Mouse (Mus musculus): Measurements from ENCODE around the gene Ddx28. TPM values are rescaled to one million over a fixed set of nuclear protein-coding genes. Genes with fewer than 3 reads are reported as not detected.

The Ddx28 gene
- polyA plus RNA-seq, 1 experiment: 8.0 TPM

DNA sequence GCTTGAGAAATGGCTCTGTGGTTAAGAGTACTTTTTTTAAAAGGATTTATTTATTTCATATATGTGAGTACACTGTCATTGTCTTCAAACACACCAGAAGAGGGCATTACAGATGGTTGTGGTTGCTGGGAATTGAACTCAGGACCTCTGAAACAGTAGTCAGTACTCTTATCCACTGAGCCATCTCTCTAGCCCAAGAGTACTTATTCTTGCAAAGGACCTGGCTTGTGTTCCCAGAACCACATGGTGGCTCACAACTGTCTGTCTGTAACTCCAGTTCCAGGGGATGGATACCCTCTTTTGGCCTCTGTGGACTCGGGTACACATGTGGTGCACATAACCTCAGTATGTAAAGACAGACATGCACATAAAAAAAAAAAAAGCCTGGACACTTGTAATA, 42.3 kb downstream of the Ddx28 start:
- 92% methylated on average over 1 of the region's 1 CpGs for WGBS
- H3K4me3 ChIP-seq (ENCODE audit: insufficient read depth, low read depth, low read length): no peak overlapping the region
- no peak overlapping the region for H3K27ac ChIP-seq (ENCODE audit: insufficient read depth, low read depth, low read length)
- TF ChIP-seq CTCF (conservative IDR thresholded peaks at IDR 0.05; ENCODE audit: insufficient read depth, insufficient read length, low read depth, low read length) (no peak), POLR2A (IDR thresholded peaks at IDR 0.05; ENCODE audit: low read depth, low read length) (no peak)
- H3K27me3 ChIP-seq (replicated peaks; ENCODE audit: control insufficient read depth, insufficient read depth, low read length): no peaks in the 10 kb centered on the region
- 0 out of 2 replicates have a peak, but pooled peaks cover 6% of the 10 kb centered on the region for H3K4me1 ChIP-seq (ENCODE audit: control insufficient read depth, insufficient read depth, low read length)
- no peaks in the 10 kb centered on the region for H3K36me3 ChIP-seq (ENCODE audit: control insufficient read depth, insufficient read depth, low read length)
- DNase-seq: no peak

DNA sequence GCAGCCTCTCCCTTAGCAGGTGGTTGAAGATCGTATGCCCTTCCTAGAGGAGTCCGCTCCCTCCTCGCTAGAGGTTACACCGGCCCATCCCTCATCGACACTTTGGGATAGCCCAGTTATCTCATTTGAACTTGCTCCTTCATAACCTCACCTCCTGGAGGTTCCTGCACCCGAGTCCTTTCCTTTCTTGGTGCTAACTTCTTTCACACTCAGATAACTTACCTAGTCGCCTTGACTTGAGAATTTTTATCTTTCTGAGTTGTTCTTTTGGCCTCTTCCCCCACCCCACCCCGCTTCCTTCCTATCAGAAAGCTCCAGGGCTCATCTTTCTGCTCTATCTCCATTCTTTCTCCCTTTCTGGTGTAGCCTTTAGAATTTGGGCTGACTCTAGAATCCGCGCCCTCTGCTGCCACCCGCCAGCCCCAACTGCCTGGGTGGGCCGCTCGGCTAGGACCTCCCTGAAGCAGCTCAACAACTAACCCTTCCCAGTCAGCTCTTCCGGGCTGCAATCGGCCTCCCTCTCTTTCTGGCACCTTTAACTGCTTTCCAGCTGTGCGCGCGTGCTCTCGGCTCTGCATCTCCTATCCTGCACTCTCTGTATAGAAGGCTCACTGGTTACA, 44.9 kb downstream of the Ddx28 start:
- H3K27ac ChIP-seq (ENCODE audit: insufficient read depth, low read depth, low read length): no peak overlapping the region
- WGBS: 27% methylated on average over 19 of the region's 19 CpGs
- no peak for TF ChIP-seq POLR2A (IDR thresholded peaks at IDR 0.05; ENCODE audit: low read depth, low read length)
- no peak for TF ChIP-seq CTCF (conservative IDR thresholded peaks at IDR 0.05; ENCODE audit: insufficient read depth, insufficient read length, low read depth, low read length)
- H3K4me1 ChIP-seq (ENCODE audit: control insufficient read depth, insufficient read depth, low read length): peaks cover 10% of the 10 kb centered on the region; the same call in 1 of the 2 replicates
- H3K36me3 ChIP-seq (ENCODE audit: control insufficient read depth, insufficient read depth, low read length): no peaks in the 10 kb centered on the region
- DNase-seq: no peak
- H3K4me3 ChIP-seq (ENCODE audit: insufficient read depth, low read depth, low read length): peak overlapping the region; percentile 80; the same call in 1 of the 2 replicates
- H3K27me3 ChIP-seq (replicated peaks; ENCODE audit: control insufficient read depth, insufficient read depth, low read length): no peaks in the 10 kb centered on the region

DNA sequence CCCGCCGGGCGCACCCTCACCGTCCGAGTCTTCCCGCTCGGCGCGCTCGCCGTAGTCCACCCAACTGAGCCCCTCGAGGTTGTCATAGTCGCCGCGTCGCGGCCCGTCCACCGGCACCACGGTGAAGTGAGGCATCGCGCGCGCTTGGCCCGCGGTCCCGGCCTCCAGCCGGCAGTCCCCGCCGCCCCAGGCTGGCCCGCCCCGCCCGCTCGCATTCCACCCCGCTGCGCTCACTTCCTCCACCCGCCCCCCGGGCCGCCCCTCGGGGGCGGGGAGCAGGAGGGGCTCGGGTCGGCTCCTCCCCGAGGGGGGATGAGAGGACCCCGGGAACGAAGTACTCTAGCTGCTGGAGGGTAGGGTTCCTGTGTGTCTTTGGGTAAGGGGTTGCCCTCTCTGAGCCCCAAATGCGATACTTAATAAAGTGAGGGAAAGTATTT, 45.8 kb downstream of the Ddx28 start, which contains the start of gene Slc12a4:
TSS of gene Slc12a4 (minus strand) at position 193 of the 437 bp plus-strand sequence.
- H3K27ac ChIP-seq (ENCODE audit: insufficient read depth, low read depth, low read length): peak within 1 kb of the TSS; percentile 84
- no peaks in the 10 kb centered on the region for H3K27me3 ChIP-seq (replicated peaks; ENCODE audit: control insufficient read depth, insufficient read depth, low read length)
- no peak for TF ChIP-seq CTCF (conservative IDR thresholded peaks at IDR 0.05; ENCODE audit: insufficient read depth, insufficient read length, low read depth, low read length)
- peak; percentile 48 for TF ChIP-seq POLR2A (IDR thresholded peaks at IDR 0.05; ENCODE audit: low read depth, low read length)
- peak; percentile 83 for DNase-seq
- under 1% methylated on average over 47 of the region's 47 CpGs for whole genome bisulfite sequencing
- peaks cover 10% of the 10 kb centered on the region; the same call in 1 of the 2 replicates for H3K4me1 ChIP-seq (ENCODE audit: control insufficient read depth, insufficient read depth, low read length)
- no peaks in the 10 kb centered on the region for H3K36me3 ChIP-seq (ENCODE audit: control insufficient read depth, insufficient read depth, low read length)
- peak within 1 kb of the TSS; percentile 80 for H3K4me3 ChIP-seq (ENCODE audit: insufficient read depth, low read depth, low read length)

DNA sequence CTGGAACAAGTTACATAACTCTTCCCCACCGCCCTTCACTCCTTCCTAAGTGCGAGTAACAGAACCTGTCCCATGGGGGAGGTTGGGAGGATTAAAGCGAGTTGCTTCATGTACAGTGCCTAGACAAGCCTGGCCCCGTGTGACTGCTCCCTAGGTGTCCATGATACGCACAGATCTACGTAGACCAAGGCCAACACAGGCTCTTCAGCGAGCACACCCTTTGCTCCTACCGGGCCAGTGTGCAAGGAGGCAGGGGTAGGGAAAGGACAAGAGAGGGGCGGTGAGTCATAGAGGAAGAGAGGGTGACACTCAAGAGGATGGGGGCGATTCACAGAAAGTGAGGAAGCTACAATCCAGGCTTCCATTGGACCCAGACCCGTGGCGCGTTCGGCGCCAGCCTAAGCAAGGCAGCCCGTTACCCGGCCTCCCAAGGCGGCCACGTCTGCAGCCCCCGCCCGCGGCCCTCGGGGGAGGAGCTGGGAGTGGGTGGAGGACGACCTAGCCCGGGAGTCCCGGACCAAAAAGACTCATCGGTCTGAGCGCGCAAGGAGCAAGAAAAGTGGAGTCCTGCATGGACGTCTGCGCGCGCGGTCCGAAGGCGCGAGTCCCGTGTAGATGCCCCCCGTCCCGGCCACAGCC, 46.3 kb downstream of the Ddx28 start:
- H3K4me3 ChIP-seq (ENCODE audit: insufficient read depth, low read depth, low read length): peak overlapping the region; percentile 80
- H3K36me3 ChIP-seq (ENCODE audit: control insufficient read depth, insufficient read depth, low read length): no peaks in the 10 kb centered on the region
- H3K27ac ChIP-seq (ENCODE audit: insufficient read depth, low read depth, low read length): peak overlapping the region; percentile 84
- DNase-seq: peak; percentile 37
- H3K27me3 ChIP-seq (replicated peaks; ENCODE audit: control insufficient read depth, insufficient read depth, low read length): no peaks in the 10 kb centered on the region
- peaks cover 10% of the 10 kb centered on the region; the same call in 1 of the 2 replicates for H3K4me1 ChIP-seq (ENCODE audit: control insufficient read depth, insufficient read depth, low read length)
- no peak for TF ChIP-seq POLR2A (IDR thresholded peaks at IDR 0.05; ENCODE audit: low read depth, low read length)
- no peak for TF ChIP-seq CTCF (conservative IDR thresholded peaks at IDR 0.05; ENCODE audit: insufficient read depth, insufficient read length, low read depth, low read length)
- 5% methylated on average over 40 of the region's 40 CpGs for WGBS

DNA sequence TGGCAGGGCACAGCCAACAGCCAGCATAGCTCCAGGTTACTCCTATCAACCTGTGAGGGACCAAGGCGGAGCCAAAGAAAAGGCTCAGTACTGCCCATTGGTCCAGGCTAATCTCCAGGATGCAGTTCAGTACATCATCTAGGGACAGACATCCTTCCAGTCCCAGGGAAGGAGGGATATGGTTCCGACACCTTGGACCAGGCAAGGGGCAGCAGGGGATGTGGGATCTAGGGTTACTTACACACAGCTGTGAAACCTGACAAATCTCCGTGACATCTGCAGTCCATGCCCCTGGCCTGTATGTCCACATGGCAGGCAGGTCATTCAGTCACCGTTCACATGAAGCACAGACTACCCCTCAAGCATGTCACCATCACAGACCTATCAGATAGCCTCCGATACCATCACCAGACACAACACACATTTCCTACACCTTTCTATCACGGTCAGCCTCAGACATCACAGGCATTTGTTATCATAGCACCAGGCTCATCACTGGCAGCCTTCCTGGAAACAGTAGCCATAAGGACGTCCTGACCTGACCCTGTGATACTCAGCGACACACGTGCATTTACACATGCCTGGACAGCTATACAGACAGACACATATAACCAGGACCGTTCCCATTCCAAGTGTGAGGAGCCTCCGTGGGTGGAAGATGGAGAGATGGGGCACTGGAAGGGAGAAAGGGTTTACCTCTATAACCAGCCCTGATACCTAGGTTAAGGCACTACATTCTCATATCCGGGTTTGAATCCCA, 47.0 kb downstream of the Ddx28 start:
- peaks cover 13% of the 10 kb centered on the region for H3K4me1 ChIP-seq (ENCODE audit: control insufficient read depth, insufficient read depth, low read length)
- H3K27ac ChIP-seq (ENCODE audit: insufficient read depth, low read depth, low read length): peak overlapping the region; percentile 84; the same call in 1 of the 2 replicates
- no peaks in the 10 kb centered on the region for H3K36me3 ChIP-seq (ENCODE audit: control insufficient read depth, insufficient read depth, low read length)
- DNase-seq: no peak
- peak overlapping the region; percentile 80 for H3K4me3 ChIP-seq (ENCODE audit: insufficient read depth, low read depth, low read length)
- H3K27me3 ChIP-seq (replicated peaks; ENCODE audit: control insufficient read depth, insufficient read depth, low read length): no peaks in the 10 kb centered on the region
- TF ChIP-seq POLR2A (IDR thresholded peaks at IDR 0.05; ENCODE audit: low read depth, low read length): no peak
- TF ChIP-seq CTCF (conservative IDR thresholded peaks at IDR 0.05; ENCODE audit: insufficient read depth, insufficient read length, low read depth, low read length): no peak
- 56% methylated on average over 12 of the region's 12 CpGs for WGBS

DNA sequence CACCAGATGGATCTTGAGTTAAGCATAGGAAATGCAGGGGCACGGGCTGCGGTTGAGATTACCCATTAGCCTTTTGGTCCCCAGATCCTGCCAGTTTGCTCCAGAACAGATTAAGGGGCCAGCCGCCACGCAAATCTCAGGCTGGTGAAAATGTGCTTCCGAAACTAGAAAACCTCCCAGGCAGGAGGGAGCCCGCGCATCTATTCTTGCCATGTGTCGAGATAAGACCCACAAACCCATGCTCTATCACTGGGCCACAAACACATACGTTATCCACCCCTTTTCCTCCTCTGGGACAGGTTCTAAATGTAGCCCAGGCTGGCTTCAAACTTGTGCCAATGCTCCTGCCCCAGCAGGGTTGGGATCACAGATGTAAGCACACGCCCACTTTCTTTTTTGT, 50.1 kb downstream of the Ddx28 start:
- Histone ChIP-seq H3K4me3 (ENCODE audit: insufficient read depth, low read depth, low read length) (no peak overlapping the region), H3K27me3 (replicated peaks; ENCODE audit: control insufficient read depth, insufficient read depth, low read length) (no peaks in the 10 kb centered on the region), H3K36me3 (ENCODE audit: control insufficient read depth, insufficient read depth, low read length) (no peaks in the 10 kb centered on the region), H3K4me1 (ENCODE audit: control insufficient read depth, insufficient read depth, low read length) (peaks cover 14% of the 10 kb centered on the region), H3K27ac (ENCODE audit: insufficient read depth, low read depth, low read length) (no peak overlapping the region)
- DNase-seq: no peak
- TF ChIP-seq POLR2A (IDR thresholded peaks at IDR 0.05; ENCODE audit: low read depth, low read length) (no peak), CTCF (conservative IDR thresholded peaks at IDR 0.05; ENCODE audit: insufficient read depth, insufficient read length, low read depth, low read length) (no peak)
- 89% methylated on average over 10 of the region's 10 CpGs for WGBS
